Mouse (Mus musculus) neural tube, embryonic 14.5 days (tissue): ENCODE data around the gene Cep295nl. TPM values are rescaled to one million over a fixed set of nuclear protein-coding genes. Genes with fewer than 3 reads are reported as not detected.
"Not testable (repeated sequence)": the region's sequence is repeated elsewhere in the genome, so short reads cannot be mapped to it uniquely, and the experiment has no call there.

Experiments used
- ATAC-seq: fragments of 200-750 bp; cut with Nextera tagmentation; 2 replicates; pipeline ENCODE4 v1.8.0; 2017; ENCODE audit warnings: low read depth, mild to moderate bottlenecking, moderate TSS enrichment, moderate library complexity
- H3K27ac ChIP-seq: fragments of 300-500 bp; sonication (generic); 2 replicates; pipeline ENCODE4 v1.5.1; 2014; ENCODE audit warnings: low read depth, mild to moderate bottlenecking, control low read depth, low read length, moderate library complexity, mixed read lengths
- H3K27me3 ChIP-seq: fragments of 300-500 bp; sonication (generic); 2 replicates; pipeline ENCODE4 v1.6.1; 2014; ENCODE audit warnings: low read length; ENCODE audit not compliant: control insufficient read depth, insufficient read depth
- H3K36me3 ChIP-seq: fragments of 300-500 bp; sonication (generic); 2 replicates; pipeline ENCODE4 v1.6.1; 2014; ENCODE audit warnings: low read length, mixed read lengths; ENCODE audit not compliant: control insufficient read depth, insufficient read depth
- H3K4me1 ChIP-seq: fragments of 300-500 bp; sonication (generic); 2 replicates; pipeline ENCODE4 v1.6.1; 2014; ENCODE audit warnings: low read length; ENCODE audit not compliant: control insufficient read depth, insufficient read depth
- H3K4me2 ChIP-seq: fragments of 300-500 bp; sonication (generic); 2 replicates; pipeline ENCODE4 v1.6.1; 2014; ENCODE audit warnings: mild to moderate bottlenecking, low read depth, low read length, control low read depth
- H3K4me3 ChIP-seq: fragments of 300-500 bp; sonication (generic); 2 replicates; pipeline ENCODE4 v1.5.1; 2014; ENCODE audit warnings: low read depth, low read length, control low read depth, mixed read lengths
- H3K9ac ChIP-seq: fragments of 300-500 bp; sonication (generic); replicated peaks from 2 replicates; pipeline ENCODE4 v1.6.1; 2014; ENCODE audit warnings: low read depth, mild to moderate bottlenecking, control low read depth, low read length, mixed read lengths
- H3K9me3 ChIP-seq: fragments of 300-500 bp; sonication (generic); 2 replicates; pipeline ENCODE4 v1.6.1; 2016; ENCODE audit warnings: low read length; ENCODE audit not compliant: control insufficient read depth
- WGBS: fragments of 180-500 bp; shearing (Covaris S2); extraction: QIAGEN DNeasy Blood & Tissue Kit; methylation state at CpG from one replicate; pipeline ENCODE4 v1.1.7; 2014; 5-methylcytosine and 5-hydroxymethylcytosine counted together
- polyA plus RNA-seq: library from polyadenylated mRNA; unstranded; fragments of >200 nt; fragmentation: Nextera tagmentation; extraction: Ambion mirVana; gene quantifications from 2 replicates; pipeline ENCODE4 v1.2.1, GENCODE M21; 2014

Cep295nl gene
- 0.31 TPM in 1 of 2 replicates, not detected in the other for polyA plus RNA-seq

DNA sequence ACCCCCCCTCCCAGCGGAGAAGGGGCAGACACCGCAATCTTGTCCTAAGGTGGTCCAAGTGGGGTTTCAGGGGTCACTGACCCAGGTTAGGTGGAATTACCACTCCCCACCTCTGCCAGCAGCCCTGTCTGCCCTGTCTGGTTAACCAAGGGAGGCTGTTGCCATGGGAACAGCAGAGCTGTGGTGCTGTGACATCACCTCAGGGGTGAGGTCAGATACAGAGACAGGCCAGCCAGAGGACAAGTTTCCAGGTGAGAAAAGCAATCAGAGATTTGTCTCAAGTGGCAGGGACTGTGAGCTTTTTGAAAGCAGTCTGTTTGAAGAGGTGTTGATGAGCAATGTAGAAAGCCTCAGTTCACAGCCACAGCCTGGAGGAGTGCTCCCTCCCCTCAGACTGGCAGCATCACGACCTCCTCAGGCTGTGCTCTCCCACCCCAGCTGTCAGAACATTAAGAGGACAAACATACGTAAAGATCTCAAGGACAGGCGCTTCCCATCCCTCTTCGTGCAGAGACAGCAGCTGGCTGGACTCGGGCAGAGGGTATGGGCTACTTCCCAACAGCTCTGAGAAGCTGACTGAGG is at the start of gene Cep295nl:
TSS of gene Cep295nl (minus strand) at position 101 of the 582 bp plus-strand sequence.
- Histone ChIP-seq H3K9me3 (no peaks in the 10 kb centered on the region), H3K36me3 (no peaks in the 10 kb centered on the region), H3K27ac (peak within 1 kb of the TSS; percentile 18; the same call in 1 of the 2 replicates), H3K27me3 (no peaks in the 10 kb centered on the region), H3K4me1 (peaks cover 14% of the 10 kb centered on the region; the same call in 1 of the 2 replicates), H3K9ac (no peak within 1 kb of the TSS), H3K4me2 (no peak within 1 kb of the TSS), H3K4me3 (no peak within 1 kb of the TSS)
- 45% methylated on average over 7 of the region's 7 CpGs for WGBS
- ATAC-seq: no peak

DNA sequence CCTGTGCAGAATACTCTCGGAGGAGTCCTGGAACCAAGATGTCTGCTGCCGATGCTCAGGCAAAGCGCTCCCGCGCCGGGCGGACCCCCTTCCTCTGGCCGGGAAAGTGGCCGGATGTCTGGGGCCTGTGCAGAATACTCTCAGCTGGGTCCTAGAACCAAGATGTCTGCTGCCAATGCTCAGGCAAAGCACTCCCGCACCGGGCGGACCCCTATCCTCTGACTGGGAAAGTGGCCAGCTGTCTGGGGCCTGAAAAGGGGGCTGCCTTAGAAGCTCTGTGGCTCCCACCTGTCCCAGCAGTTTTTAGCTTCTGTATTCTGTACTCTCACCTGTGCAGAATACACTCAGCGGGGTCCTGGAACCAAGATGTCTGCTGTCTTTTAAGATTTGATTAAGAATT is 45.5 kb upstream of the Cep295nl start:
- not testable (repeated sequence) for ATAC-seq

DNA sequence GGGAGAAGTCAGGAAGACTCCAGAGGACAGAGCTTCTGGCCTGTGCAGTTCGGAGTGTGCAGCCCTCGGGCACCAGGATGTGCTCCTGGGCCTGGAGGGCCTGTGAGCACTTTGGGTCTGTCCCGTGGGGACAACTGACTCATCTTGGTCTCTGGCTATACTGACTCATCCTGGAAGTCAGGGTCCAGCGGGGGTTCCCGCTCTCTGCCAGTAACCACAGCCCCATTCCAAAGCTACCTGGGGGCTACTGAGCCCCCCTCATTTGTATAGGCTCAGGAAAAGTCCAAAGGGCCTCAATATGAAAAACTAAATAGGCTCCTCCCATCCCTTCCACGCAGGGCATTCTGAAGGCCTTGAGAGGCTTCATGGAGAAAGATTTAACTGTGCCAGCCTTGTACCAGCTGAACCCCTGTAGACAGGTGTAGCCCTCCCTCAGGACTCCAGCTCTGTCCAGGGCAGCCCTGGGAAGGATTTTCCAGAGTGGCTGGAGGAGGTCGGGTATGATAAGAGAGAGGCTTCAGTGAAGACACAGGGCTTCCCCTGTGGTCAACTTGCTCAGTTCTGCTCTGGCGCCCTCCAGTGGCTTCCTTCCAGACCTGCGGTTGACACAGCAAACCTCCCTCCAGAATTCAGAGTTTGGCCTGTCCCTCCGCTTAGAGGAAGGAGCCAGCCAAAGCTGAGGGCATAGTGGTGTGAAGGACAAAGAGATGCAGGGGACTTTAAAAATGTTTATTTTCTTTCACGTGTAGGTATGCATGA is 37.1 kb upstream of the Cep295nl start:
- Histone ChIP-seq H3K4me2 (no peak overlapping the region), H3K9me3 (no peaks in the 10 kb centered on the region), H3K4me3 (no peak overlapping the region), H3K27me3 (no peaks in the 10 kb centered on the region), H3K4me1 (0 out of 2 replicates have a peak, but pooled peaks cover 3% of the 10 kb centered on the region), H3K36me3 (no peaks in the 10 kb centered on the region), H3K9ac (no peak overlapping the region), H3K27ac (no peak overlapping the region)
- 48% methylated on average over 11 of the region's 11 CpGs for WGBS
- no peak for ATAC-seq

More for the DNA sequence above, 45.5 kb upstream of the Cep295nl start:
- not testable (repeated sequence) for H3K4me1 ChIP-seq, H3K27me3 ChIP-seq, H3K27ac ChIP-seq, H3K36me3 ChIP-seq, H3K4me2 ChIP-seq, H3K9ac ChIP-seq, H3K9me3 ChIP-seq, H3K4me3 ChIP-seq
- WGBS: 95% methylated on average over 13 of the region's 13 CpGs

DNA sequence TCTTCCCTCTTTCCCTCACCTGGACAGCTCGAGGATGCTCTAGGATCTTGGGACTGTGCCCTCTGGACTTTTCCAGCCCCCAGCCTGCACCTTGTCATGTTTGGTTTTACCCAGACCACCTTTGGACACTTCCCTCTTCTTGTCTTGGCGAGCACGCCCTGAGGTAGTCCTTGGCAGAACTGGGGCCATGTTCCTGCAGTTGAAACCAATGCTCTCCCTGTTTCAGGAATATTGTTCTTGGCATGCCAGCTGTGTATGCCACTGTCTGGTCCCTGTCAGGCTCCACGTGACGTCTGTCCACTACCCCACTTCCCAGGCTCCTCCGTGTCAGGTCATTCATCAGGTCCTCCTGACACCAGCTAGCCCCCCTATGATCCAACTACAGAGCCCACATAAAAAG is 36.4 kb upstream of the Cep295nl start:
- 75% methylated on average over 6 of the region's 6 CpGs for WGBS
- no peaks in the 10 kb centered on the region for H3K36me3 ChIP-seq

DNA sequence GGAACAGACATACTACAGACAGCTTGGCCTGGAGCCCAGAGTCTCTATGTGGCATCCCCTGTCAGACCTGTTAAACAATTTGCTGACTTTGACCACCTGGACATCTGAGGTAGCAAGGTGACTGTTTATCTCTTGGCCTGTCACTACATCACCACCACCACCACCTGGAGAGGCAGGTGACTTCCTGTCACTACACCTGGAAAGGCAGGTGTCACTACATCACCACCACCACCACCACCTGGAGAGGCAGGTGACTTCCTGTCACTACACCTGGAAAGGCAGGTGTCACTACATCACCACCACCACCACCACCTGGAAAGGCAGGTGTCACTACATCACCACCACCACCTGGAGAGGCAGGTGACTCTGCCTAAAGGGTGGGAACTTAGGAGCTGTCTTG is 34.0 kb upstream of the Cep295nl start:
- not testable (repeated sequence) for H3K9me3 ChIP-seq, H3K4me3 ChIP-seq, H3K27ac ChIP-seq, H3K36me3 ChIP-seq, H3K4me2 ChIP-seq, H3K27me3 ChIP-seq, H3K9ac ChIP-seq, H3K4me1 ChIP-seq, ATAC-seq

More for the DNA sequence above, 36.4 kb upstream of the Cep295nl start:
- no peak overlapping the region for H3K4me2 ChIP-seq
- H3K9ac ChIP-seq: no peak overlapping the region
- no peaks in the 10 kb centered on the region for H3K27me3 ChIP-seq
- H3K27ac ChIP-seq: no peak overlapping the region
- H3K4me1 ChIP-seq: 0 out of 2 replicates have a peak, but pooled peaks cover 3% of the 10 kb centered on the region
- no peaks in the 10 kb centered on the region for H3K9me3 ChIP-seq
- no peak for ATAC-seq
- no peak overlapping the region for H3K4me3 ChIP-seq

DNA sequence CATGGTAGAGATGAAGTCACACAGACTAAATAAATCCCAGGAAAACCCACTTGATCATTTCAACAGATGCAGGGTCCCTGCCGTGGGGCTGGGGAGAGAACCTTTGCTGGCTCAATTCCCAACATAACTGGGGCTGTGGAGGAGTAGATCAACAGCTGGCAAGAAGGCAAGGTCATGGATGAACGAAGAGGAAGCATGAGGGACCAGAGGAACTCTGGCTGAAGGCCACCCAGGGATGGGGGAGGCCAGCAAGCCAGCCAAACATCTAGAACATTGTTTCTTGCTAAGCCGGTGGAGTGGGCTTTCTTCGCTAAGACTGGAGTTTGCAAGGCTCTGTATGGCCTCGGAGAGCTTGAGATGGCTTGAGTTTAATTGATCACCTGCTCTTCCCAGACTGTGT is 33.6 kb upstream of the Cep295nl start:
- Histone ChIP-seq H3K27ac (no peak overlapping the region), H3K9ac (no peak overlapping the region)

DNA sequence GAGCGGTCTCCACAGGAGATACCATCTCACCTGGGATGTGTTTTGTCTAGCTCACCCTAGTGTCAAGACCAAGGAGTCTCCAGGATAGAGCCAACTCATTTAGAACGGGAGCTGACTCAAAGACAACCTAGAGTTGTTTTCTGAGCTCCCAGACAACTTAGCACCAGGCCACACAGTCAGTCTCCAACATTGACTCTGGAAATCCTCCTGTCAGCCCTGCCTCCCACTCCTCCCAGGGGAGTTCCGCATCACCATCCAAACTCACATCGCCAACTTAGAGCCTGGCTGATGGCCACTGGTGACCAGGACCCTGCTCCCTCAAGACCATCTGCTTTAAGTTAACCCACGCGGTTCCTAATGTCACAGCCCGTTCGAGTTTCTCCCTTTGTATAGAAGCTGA is 33.2 kb upstream of the Cep295nl start:
- ATAC-seq: no peak
- H3K9me3 ChIP-seq: no peaks in the 10 kb centered on the region
- H3K27me3 ChIP-seq: no peaks in the 10 kb centered on the region
- no peak overlapping the region for H3K27ac ChIP-seq
- no peak overlapping the region for H3K4me2 ChIP-seq
- WGBS: 84% methylated on average over 8 of the region's 8 CpGs
- no peak overlapping the region for H3K4me3 ChIP-seq
- no peaks in the 10 kb centered on the region for H3K36me3 ChIP-seq
- no peak overlapping the region for H3K9ac ChIP-seq
- H3K4me1 ChIP-seq: 0 out of 2 replicates have a peak, but pooled peaks cover 3% of the 10 kb centered on the region

More for the DNA sequence above, 33.6 kb upstream of the Cep295nl start:
- no peak overlapping the region for H3K4me3 ChIP-seq
- 77% methylated on average over 5 of the region's 5 CpGs for WGBS
- no peak overlapping the region for H3K4me2 ChIP-seq
- no peak for ATAC-seq
- no peaks in the 10 kb centered on the region for H3K9me3 ChIP-seq
- H3K27me3 ChIP-seq: no peaks in the 10 kb centered on the region
- H3K4me1 ChIP-seq: 0 out of 2 replicates have a peak, but pooled peaks cover 3% of the 10 kb centered on the region
- no peaks in the 10 kb centered on the region for H3K36me3 ChIP-seq

DNA sequence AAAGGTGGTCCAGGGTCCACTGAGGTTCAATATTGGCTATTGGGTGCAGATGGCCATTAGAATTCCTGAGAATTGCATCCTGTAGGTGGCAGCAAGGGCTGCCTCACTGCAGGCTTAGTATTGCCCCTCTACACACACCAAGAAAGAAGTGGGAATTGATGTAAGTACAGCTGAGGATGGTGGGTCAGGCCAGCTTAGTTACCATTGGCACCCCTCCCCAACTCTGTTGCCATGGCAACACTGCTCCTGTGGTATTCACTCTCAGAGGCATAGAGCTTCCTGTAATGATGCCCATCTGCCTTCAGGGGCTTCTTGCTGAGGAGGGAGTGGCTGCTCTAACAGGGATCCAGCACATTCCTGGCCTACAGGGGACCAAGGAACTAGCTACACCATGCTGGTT is 32.7 kb upstream of the Cep295nl start:
- H3K4me3 ChIP-seq: no peak overlapping the region
- H3K9ac ChIP-seq: no peak overlapping the region
- no peaks in the 10 kb centered on the region for H3K36me3 ChIP-seq
- no peak overlapping the region for H3K27ac ChIP-seq
- no peak overlapping the region for H3K4me2 ChIP-seq
- no peak for ATAC-seq
- H3K9me3 ChIP-seq: no peaks in the 10 kb centered on the region
- H3K4me1 ChIP-seq: 0 out of 2 replicates have a peak, but pooled peaks cover 3% of the 10 kb centered on the region
- H3K27me3 ChIP-seq: no peaks in the 10 kb centered on the region

DNA sequence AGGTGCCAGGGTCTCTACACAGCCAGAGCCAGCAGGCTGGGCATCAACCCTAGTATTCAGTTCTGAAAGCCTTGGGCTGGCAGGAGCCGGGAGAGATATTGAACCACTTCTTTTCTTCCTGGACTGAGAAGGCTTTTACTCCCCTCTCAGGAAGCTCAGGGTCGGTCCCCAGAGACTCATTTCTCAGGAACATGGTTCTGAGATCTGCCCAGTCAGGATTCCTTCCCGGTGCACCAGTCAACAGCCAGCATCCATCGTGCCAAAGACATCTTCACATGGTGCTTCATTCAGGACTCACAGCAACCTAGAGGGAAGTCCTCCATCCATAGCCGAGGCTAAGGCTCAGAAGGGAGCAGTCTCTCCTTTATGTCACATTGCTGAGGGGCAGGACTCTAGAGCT is 32.2 kb upstream of the Cep295nl start:
- no peak overlapping the region for H3K9ac ChIP-seq
- no peak for ATAC-seq
- H3K4me2 ChIP-seq: no peak overlapping the region
- no peak overlapping the region for H3K27ac ChIP-seq
- 66% methylated on average over 5 of the region's 5 CpGs for whole genome bisulfite sequencing
- no peaks in the 10 kb centered on the region for H3K27me3 ChIP-seq
- H3K9me3 ChIP-seq: no peaks in the 10 kb centered on the region
- H3K4me1 ChIP-seq: 0 out of 2 replicates have a peak, but pooled peaks cover 3% of the 10 kb centered on the region
- H3K4me3 ChIP-seq: no peak overlapping the region
- H3K36me3 ChIP-seq: no peaks in the 10 kb centered on the region
